Mouse (Mus musculus) C2C12 (cell line): ENCODE results near the gene Polr2e.

Source experiments
- CEBPB ChIP-seq: IDR thresholded peaks from one replicate; pipeline ENCODE4 v1.6.1; 2011; ENCODE audit warnings: low read depth, mild to moderate bottlenecking, control low read depth, moderate library complexity
- CTCF ChIP-seq: IDR thresholded peaks from one replicate; pipeline ENCODE4 v1.5.1; 2011; ENCODE audit not compliant: control insufficient read depth, insufficient read depth, insufficient read length
- FOSL1 ChIP-seq: IDR thresholded peaks from one replicate; pipeline ENCODE4 v1.8.0; 2011; ENCODE audit warnings: mild to moderate bottlenecking, low read length; ENCODE audit not compliant: poor library complexity, insufficient read depth, severe bottlenecking
- MAX ChIP-seq: IDR thresholded peaks from one replicate; pipeline ENCODE4 v1.6.1; 2011; ENCODE audit warnings: mild to moderate bottlenecking, control low read depth
- MYOG ChIP-seq: IDR thresholded peaks from one replicate; pipeline ENCODE4 v1.6.1; 2011; ENCODE audit not compliant: control insufficient read depth, insufficient read length; ENCODE audit errors: extremely low read depth
- USF1 ChIP-seq: IDR thresholded peaks from one replicate; pipeline ENCODE4 v1.6.1; 2011; ENCODE audit warnings: low read depth, mild to moderate bottlenecking, control low read depth, moderate library complexity

DNA sequence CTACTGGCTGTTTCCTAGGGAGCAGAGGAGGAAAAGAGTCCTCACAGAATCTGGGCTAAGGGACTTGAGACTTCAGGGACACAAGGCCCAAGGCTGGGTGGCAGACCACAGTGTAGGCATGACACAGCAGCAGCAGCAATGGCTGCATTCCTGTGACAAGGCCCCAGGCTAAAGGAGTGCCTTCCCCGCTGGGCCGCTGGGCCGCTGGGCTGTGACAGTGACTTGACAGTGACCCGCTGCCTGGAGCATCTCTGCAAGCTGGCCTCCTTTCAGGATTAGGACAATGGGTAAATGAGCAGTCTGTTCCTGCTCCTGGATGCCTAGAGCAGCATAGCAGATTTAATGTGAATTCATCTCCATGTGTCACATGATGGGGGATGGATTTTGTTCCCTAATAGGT is 4.5 kb upstream of the Polr2e start:
- TF ChIP-seq MAX (no peak), CTCF (no peak), FOSL1 (no peak), CEBPB (no peak), MYOG (no peak), USF1 (no peak)
